Mouse (Mus musculus) gonadal fat pad, adult 2 months (tissue): Measurements from ENCODE around the gene Depp1. TPM values are rescaled to one million over a fixed set of nuclear protein-coding genes. Genes with fewer than 3 reads are reported as not detected.
"Not testable (repeated sequence)": the region's sequence is repeated elsewhere in the genome, so short reads cannot be mapped to it uniquely, and the experiment has no call there.

Source experiments
- DNase-seq: peaks from one replicate; pipeline ENCODE4 v3.0.0-alpha.2; 2012; ENCODE audit warnings: low read depth
- polyA plus RNA-seq: library from polyadenylated mRNA; depleted of rRNA; stranded (reverse); fragments of >200 nt; gene quantifications from 2 replicates; pipeline ENCODE4 v1.2.3, GENCODE M21; 2012; rRNA removed

Gene Depp1
- polyA plus RNA-seq: 25.2 and 35.2 TPM in 2 replicates

DNA sequence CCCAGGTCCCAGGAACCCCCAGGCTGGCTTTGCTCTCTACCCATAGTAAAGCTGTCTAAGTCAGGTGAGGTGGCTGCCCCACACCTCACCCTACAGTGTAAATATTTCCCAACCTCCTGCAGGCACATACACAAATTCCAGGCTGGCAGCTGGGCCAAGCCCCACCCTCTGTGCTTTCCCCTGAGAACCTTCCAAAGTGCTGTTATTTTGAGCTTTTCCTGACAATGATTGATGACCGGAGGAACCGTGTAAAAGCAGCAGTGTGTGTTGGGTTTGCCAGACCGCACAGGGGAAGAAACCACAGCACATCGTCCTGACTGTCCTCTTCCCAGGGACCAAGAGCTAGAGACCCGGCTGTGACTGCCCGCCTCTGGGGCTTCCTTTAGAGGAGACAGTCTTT is at the start of gene Depp1:
Gene Depp1, plus strand, starts transcription at position 204 of the 400 bp plus-strand sequence.
- DNase-seq: no peak

- not testable (repeated sequence) for DNase-seq
Observed at GRCm38 (mm10) chr6:116600969-116601368, 49.4 kb upstream of the Depp1 start.

DNA sequence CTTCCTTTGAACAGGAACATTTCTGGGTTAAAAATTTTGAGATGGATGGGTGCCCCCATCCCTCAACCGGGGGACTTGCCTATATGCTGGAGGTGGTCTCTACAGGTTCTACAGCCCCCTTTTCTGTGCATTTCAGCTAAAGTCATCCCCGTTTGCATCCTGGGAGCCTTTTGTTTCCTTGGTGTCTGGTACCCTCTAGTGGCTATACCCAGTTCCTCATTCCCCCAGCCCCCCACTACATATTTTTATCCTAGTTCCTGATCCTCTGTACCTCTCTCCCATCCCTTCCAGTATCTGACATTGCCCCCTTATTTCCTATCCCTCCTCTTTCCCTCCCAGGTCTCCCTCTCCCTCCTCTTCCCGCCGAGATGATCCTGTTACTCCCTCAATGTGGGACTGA is 43.2 kb upstream of the Depp1 start:
- DNase-seq: no peak

GRCm38 (mm10) chr6:116615719-116616118 is 34.7 kb upstream of the Depp1 start:
- DNase-seq: no peak

DNA sequence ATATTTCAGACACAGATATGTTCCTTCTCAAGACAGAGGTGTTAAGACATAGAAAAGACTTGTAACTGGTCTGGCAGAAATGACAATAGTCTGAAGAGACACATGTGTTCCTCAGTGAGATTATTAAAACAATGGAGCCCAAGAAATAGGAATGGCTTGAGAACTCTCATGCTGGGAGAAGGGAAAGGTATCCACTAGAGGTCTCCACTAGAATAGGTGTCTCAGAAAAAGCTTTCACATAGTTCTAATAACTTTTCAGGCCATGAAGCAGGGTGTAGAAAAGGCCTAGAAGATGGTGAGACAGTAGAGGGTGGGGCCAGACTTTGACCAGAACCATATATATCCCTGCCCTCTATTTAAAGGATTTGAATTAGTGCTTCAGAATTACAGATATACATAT is 32.3 kb upstream of the Depp1 start:
- DNase-seq: no peak

DNA sequence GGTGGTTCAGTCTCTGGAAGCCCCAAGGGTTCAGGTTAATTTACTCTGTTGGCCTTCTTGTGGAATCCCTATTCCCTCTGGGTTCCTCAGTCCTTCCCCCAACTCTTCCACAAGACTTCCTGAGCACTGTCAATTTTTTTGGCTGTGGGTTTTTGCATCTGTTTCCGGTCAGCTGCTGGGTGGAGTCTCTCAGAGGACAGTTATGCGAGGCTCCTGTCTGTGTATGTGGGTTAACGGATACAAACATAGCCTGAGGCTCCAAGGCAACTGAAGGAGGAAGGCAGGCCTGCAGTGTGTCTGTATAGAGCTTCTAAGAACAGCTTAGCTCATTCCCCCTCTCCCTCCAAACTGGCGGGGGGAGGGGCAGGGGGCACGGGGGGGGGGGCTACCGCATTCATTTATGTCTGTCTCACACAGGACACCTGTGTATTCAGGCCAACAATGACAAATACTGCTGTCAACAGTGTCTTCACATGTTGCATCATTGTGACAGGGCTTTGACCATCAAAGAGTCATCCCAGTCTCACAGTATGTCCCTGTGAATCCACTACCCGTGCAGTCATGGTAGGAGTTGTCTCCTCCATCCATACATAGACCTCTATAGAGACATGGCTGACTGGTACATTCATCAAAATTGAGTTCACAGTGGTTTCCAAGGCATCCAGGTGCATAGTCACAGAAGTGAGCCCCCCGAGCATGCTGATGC is 28.9 kb upstream of the Depp1 start:
- no peak for DNase-seq

DNA sequence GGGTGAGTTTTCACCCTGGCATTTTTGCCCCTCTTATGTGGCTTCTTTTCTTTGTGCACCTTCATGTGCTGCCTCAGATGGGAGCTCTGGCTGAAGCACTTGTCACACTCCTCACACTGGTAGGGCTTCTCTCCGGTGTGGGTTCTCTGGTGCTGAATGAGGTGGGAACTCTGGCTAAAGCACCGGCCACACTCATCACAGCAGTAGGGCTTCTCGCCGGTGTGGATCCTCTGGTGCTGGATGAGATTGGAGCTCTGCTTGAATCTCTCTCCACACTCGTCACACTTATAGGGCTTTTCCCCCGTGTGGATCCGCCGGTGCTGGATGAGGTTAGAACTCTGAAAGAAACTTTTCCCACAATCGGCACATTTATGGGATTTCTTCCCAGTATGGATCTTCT is 24.0 kb upstream of the Depp1 start:
- not testable (repeated sequence) for DNase-seq

DNA sequence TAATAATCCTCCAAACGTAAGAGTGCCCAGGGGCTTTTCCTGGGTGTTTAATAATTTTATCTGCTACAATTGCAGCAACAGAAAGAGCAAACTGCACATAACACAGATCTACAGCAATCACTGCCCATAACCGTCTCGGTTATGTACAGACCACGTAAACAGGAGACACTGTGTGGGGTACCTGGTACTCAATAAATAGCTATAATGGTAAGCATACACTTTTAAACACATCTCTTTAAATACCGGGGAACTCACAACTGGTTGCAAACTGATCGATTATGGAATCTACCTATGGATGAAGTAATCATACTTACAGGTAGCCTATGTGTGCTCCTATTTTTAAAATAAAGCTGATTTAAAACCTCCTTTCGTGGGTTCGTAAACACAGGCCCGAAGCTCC is 22.3 kb upstream of the Depp1 start:
- DNase-seq: no peak

DNA sequence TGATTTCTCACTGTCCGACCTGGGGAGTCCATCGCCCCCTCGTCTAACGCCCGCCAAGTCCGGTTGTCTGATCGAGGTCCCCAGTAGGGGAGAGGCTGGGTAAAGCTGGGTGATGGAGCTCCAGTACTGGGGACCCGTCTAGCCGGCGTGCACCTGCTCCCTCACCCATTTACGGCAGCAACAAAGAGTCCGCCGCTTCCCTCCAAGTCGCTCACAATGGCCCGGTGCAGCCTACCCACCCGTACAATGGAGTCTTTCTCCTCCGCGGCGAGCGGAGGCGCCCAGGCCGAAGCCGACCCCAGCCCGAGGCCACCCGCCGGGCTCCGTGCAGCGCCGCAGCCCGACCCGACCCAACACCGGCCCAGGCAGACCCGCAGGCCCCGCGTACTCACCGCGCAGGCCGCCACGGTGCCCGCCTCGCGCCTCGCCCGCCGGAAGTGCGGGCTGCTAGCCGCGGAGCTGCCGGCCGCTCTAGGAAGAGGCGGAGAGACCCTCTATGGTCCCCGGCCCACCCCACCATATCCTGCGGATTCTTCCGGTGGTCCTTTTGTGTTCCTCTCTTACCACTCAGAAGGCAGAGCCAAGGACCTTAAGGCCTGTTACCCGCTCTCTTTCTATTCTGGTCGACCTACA is 21.8 kb upstream of the Depp1 start, which contains the start of gene Zfp422:
Gene Zfp422, minus strand, starts transcription at position 461 of the 633 bp plus-strand sequence.
- DNase-seq: no peak

DNA sequence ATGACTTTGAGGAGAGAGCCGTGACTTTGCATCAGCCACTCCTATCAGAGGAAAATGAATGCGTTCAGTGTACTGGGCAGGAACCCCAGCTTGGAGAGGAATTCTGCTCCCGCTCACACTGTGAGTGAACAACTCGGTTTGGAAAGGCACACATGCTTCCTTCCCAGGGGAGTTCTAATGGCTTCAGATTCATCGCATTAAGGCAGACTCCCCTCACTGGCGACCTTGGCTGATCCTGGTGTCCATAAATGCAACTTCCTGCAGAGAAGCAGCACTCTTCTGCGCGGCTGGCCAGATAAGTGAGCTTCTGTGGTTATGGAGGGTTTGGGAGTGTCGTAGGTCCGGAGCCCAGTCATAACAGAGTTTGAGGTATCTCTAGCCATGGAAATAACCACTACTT is 20.6 kb upstream of the Depp1 start:
- no peak for DNase-seq

DNA sequence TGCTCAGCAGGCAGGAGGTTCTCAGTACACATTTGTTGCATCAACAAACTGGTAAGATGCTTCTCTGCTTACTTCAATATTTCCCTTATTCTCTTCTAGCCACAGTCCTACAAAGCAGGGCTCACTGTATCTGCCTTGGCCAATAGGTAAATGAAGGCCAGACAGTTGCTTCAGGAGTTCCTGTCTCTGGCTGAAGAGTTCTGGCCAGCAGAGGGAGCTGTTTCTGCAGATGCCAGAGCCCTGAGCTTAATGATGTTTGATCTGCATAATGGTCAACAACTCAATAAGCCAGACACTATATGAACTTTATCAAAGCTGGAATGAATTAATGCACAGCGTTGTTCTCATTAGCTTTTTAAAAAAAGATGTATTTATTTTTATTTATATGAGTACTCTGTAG is 18.3 kb upstream of the Depp1 start:
- DNase-seq: no peak

DNA sequence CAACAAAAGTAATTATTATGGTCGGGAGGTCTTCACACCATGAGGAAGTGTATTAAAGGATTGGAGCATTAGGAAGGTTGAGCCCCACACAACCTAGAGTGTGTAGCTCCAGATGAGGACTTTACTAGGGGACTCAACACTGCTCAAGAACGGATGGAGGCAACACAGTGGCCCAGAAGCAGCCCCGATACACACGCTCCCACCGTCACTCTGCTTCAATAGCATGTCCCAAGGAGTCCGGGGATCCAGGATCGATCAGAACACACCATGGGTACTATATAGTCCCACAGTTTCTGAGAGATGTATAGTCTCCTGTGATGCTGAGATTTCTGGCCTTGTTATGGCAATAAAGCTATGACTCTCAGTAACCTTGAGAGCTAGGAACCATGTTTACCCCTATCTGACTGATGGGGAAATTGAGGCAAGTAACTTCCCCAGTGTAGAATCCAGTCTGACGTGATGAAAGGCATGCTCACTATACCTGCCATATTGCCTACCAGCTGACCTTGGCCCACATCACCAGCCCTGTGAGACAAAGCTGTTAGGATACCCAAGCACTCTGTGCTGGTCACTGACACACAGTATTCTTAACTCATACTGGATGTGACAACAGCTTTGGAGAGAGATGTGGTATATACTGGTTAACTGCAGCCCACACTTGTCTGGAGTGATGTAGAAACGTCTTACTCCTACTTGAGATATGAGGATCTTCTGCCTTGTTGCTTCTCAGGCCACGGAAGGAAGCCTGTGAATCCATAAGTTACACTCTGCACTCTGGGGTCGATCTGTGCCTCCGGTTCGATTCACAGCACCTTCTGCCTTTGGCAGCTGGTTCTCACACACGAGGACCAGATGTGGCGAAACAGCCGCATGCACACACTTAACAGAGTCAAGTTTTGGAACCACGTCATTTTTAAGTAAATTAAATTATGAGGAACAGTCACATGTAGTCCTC is 16.4 kb upstream of the Depp1 start:
- no peak for DNase-seq

GRCm38 (mm10) chr6:116635251-116636180 is 14.9 kb upstream of the Depp1 start:
- DNase-seq: no peak

- DNase-seq: no peak
Observed at GRCm38 (mm10) chr6:116636581-116637235, 13.7 kb upstream of the Depp1 start.

DNA sequence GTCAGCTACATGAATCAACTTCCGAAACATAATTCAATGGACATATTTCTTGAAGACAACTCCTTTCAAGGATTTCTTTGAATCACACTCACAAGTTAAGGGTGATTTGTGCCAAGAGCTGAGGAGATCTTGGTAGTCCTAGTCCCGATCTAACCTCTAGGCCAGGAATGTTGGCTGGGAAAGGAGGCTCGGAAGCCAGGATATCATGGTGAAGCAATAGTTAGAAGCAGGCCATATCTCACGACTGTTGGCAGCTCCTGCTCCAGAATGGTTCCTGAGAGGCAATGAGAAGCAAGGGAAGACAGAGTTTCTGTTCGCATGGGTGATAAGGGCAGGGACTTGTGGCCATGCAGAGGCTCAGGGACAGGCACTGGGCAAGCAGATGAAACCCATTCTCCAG is 12.9 kb upstream of the Depp1 start:
- no peak for DNase-seq

- no peak for DNase-seq
Observed at GRCm38 (mm10) chr6:116638871-116639270, 11.5 kb upstream of the Depp1 start.

DNA sequence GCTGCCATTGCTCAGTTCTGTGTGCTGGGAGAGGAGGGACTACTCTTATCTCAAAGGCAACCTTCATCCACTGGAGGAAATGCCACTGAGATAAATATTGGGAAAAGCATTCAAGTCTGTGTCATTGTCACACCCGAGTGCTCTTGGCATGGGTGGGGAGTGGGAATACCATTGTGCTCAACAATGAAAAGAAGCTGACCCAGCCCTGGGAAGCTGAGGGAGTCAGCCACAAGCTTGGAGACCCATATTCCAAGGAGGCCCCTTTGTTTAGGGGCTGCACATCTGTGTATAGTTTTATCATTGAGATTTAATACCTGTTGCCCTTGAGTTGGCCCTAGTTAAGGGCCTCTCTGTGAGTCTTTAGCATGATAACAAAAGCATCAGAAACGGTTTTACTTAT is 10.7 kb upstream of the Depp1 start:
- DNase-seq: no peak

DNA sequence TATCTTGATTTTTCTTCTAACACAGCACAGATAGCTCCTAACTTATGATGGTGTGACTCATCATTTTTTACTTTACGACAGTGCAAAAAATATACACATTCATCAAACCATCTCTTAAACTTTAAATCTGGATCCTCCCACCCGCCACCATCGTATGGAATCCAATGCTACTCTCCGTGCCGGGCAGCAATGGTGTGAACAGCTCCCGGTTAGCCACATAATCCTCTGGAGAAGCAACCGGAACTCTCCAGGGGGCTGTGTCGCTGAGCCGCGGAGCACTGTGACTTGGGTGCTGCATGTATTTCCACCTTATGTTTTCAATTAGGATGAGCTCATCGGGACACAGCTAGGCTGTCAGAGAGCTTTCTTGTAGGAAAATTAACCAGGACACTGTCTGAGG is 7.5 kb upstream of the Depp1 start:
- no peak for DNase-seq

DNA sequence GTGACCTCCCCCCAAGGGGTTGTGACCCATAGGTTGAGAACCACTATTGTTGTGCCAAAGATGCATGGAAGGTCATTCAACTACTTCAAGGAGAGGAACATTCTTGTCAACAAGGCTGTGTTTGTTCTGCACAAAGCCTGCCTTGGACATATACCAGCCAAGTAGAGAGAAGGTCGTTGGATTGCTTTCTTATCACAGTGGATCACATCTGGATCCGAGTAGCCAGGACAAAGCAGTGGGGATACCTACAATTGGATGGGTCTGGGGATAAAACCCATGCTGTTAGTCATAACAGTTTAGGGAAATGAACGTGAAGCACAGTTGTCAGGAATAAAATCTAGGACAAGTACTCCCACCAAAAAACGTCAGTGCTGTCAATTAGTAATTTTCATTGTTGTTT is 6.5 kb upstream of the Depp1 start:
- no peak for DNase-seq

DNA sequence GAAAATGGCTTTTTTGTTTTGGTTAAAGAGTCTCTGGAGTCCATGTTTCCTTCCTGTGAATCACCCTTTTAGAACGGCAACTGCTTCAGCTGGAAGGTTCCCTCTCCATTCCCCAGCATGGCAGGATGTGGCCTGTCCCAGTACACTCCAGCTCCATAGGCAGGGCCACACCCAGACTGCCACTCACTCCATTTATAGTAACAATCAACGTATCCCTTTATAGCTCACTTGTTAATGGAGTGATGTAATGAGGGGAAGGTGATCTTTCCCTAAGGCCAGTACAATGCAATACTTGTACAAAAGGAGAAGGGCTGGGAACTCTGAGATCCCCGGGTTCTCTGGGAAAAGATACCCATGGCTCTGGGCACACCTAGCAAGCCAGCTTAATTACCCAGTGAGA is 6.1 kb upstream of the Depp1 start:
- peak; percentile 50 for DNase-seq

- no peak for DNase-seq
Observed at GRCm38 (mm10) chr6:116647763-116648162, 2.6 kb upstream of the Depp1 start.
